Mouse (Mus musculus) stomach, embryonic 15.5 days (tissue): ENCODE results near the gene Tbca. TPM values are rescaled to one million over a fixed set of nuclear protein-coding genes. Genes with fewer than 3 reads are reported as not detected.

Experiments used
- ATAC-seq: fragments of 200-750 bp; cut with Nextera tagmentation; 2 replicates; pipeline ENCODE4 v1.8.0; 2017; ENCODE audit warnings: low read depth, moderate number of reproducible peaks, moderate TSS enrichment; ENCODE audit not compliant: insufficient read depth, low FRiP score
- H3K27ac ChIP-seq: fragments of 300-500 bp; sonication (generic); 2 replicates; pipeline ENCODE4 v1.5.1; 2015; ENCODE audit warnings: mild to moderate bottlenecking, inconsistent platforms
- H3K27me3 ChIP-seq: fragments of 300-500 bp; sonication (generic); replicated peaks from 2 replicates; pipeline ENCODE4 v1.6.1; 2015; ENCODE audit warnings: inconsistent platforms
- H3K36me3 ChIP-seq: fragments of 300-500 bp; sonication (generic); 2 replicates; pipeline ENCODE4 v1.6.1; 2015; ENCODE audit warnings: inconsistent platforms
- H3K4me1 ChIP-seq: fragments of 300-500 bp; sonication (generic); 2 replicates; pipeline ENCODE4 v1.6.1; 2015; ENCODE audit warnings: inconsistent platforms
- H3K4me2 ChIP-seq: fragments of 300-500 bp; sonication (generic); 2 replicates; pipeline ENCODE4 v1.6.1; 2015; ENCODE audit warnings: mild to moderate bottlenecking, inconsistent platforms
- H3K4me3 ChIP-seq: fragments of 300-500 bp; sonication (generic); replicated peaks from 2 replicates; pipeline ENCODE4 v1.5.1; 2015; ENCODE audit warnings: inconsistent platforms
- H3K9ac ChIP-seq: fragments of 300-500 bp; sonication (generic); 2 replicates; pipeline ENCODE4 v1.6.1; 2015; ENCODE audit warnings: inconsistent platforms
- H3K9me3 ChIP-seq: fragments of 300-500 bp; sonication (generic); 2 replicates; pipeline ENCODE4 v1.6.1; 2016; ENCODE audit warnings: inconsistent platforms
- WGBS: fragments of 180-500 bp; shearing (Covaris S2); methylation state at CpG from one replicate; pipeline ENCODE4 v1.1.7; 2015; 5-methylcytosine and 5-hydroxymethylcytosine counted together
- polyA plus RNA-seq: library from polyadenylated mRNA; unstranded; fragments of >200 nt; fragmentation: Nextera tagmentation; extraction: Ambion mirVana; gene quantifications from 2 replicates; pipeline ENCODE4 v1.2.1, GENCODE M21; 2015

Tbca gene
- polyA plus RNA-seq, 1 experiment from 2014 or later: 242 TPM

- no peak overlapping the region for H3K4me2 ChIP-seq
Measured at GRCm38 (mm10) chr13:94858016-94858575, 69.4 kb downstream of the Tbca start.

GRCm38 (mm10) chr13:94859256-94859655, 70.5 kb downstream of the Tbca start:
- Histone ChIP-seq H3K4me1 (no peaks in the 10 kb centered on the region), H3K9ac (no peak overlapping the region), H3K4me2 (no peak overlapping the region), H3K4me3 (no peak overlapping the region), H3K27ac (no peak overlapping the region), H3K9me3 (no peaks in the 10 kb centered on the region), H3K27me3 (peaks cover 11% of the 10 kb centered on the region; the same call in 1 of the 2 replicates), H3K36me3 (no peaks in the 10 kb centered on the region)
- no peak for ATAC-seq
- WGBS: 61% methylated on average over 8 of the region's 8 CpGs

More at GRCm38 (mm10) chr13:94858016-94858575, 69.4 kb downstream of the Tbca start:
- 68% methylated on average over 8 of the region's 8 CpGs for WGBS
- Histone ChIP-seq H3K27me3 (0 out of 2 replicates have a peak, but pooled peaks cover 4% of the 10 kb centered on the region), H3K9me3 (no peaks in the 10 kb centered on the region), H3K27ac (no peak overlapping the region), H3K4me1 (no peaks in the 10 kb centered on the region), H3K4me3 (no peak overlapping the region), H3K36me3 (no peaks in the 10 kb centered on the region), H3K9ac (no peak overlapping the region)
- no peak for ATAC-seq

- no peak for ATAC-seq
- H3K27me3 ChIP-seq: peaks cover 40% of the 10 kb centered on the region
- WGBS: 65% methylated on average over 5 of the region's 5 CpGs
- H3K9me3 ChIP-seq: no peaks in the 10 kb centered on the region
- no peaks in the 10 kb centered on the region for H3K4me1 ChIP-seq
- H3K9ac ChIP-seq: no peak overlapping the region
- H3K4me3 ChIP-seq: no peak overlapping the region
- H3K4me2 ChIP-seq: no peak overlapping the region
- H3K36me3 ChIP-seq: no peaks in the 10 kb centered on the region
- H3K27ac ChIP-seq: no peak overlapping the region
Measured at GRCm38 (mm10) chr13:94862491-94863230, 74.0 kb downstream of the Tbca start.

- no peak for ATAC-seq
- WGBS: 26% methylated on average over 2 of the region's 2 CpGs
Measured at GRCm38 (mm10) chr13:94866906-94867305, 78.2 kb downstream of the Tbca start.

GRCm38 (mm10) chr13:94867772-94868171, 79.1 kb downstream of the Tbca start:
- ATAC-seq: no peak
- H3K9me3 ChIP-seq: no peaks in the 10 kb centered on the region
- H3K4me3 ChIP-seq: no peak overlapping the region
- H3K4me1 ChIP-seq: peaks cover 5% of the 10 kb centered on the region; the same call in 1 of the 2 replicates
- no peaks in the 10 kb centered on the region for H3K36me3 ChIP-seq
- H3K9ac ChIP-seq: no peak overlapping the region
- no peak overlapping the region for H3K27ac ChIP-seq
- peaks cover 82% of the 10 kb centered on the region for H3K27me3 ChIP-seq
- 56% methylated on average over 4 of the region's 4 CpGs for WGBS
- H3K4me2 ChIP-seq: no peak overlapping the region

More at GRCm38 (mm10) chr13:94866906-94867305, 78.2 kb downstream of the Tbca start:
- no peak overlapping the region for H3K4me2 ChIP-seq
- H3K9ac ChIP-seq: no peak overlapping the region
- H3K4me3 ChIP-seq: no peak overlapping the region
- H3K36me3 ChIP-seq: no peaks in the 10 kb centered on the region
- H3K27ac ChIP-seq: no peak overlapping the region
- no peaks in the 10 kb centered on the region for H3K9me3 ChIP-seq
- peaks cover 77% of the 10 kb centered on the region for H3K27me3 ChIP-seq
- peaks cover 5% of the 10 kb centered on the region; the same call in 1 of the 2 replicates for H3K4me1 ChIP-seq

GRCm38 (mm10) chr13:94868478-94868950, 79.8 kb downstream of the Tbca start:
- Histone ChIP-seq H3K4me2 (peak overlapping the region; percentile 60), H3K4me1 (peaks cover 5% of the 10 kb centered on the region; the same call in 1 of the 2 replicates), H3K9me3 (no peaks in the 10 kb centered on the region), H3K27ac (no peak overlapping the region), H3K9ac (no peak overlapping the region), H3K4me3 (peak overlapping the region; percentile 31), H3K36me3 (no peaks in the 10 kb centered on the region), H3K27me3 (peaks cover 87% of the 10 kb centered on the region)
- peak; percentile 53 for ATAC-seq
- WGBS: 1% methylated on average over 32 of the region's 35 CpGs

- ATAC-seq: no peak
- H3K27me3 ChIP-seq: peaks cover 89% of the 10 kb centered on the region
- H3K36me3 ChIP-seq: no peaks in the 10 kb centered on the region
- H3K9me3 ChIP-seq: no peaks in the 10 kb centered on the region
- H3K27ac ChIP-seq: no peak overlapping the region
- whole genome bisulfite sequencing: 3% methylated on average over 8 of the region's 8 CpGs
- H3K4me3 ChIP-seq: no peak overlapping the region
- H3K9ac ChIP-seq: no peak overlapping the region
- H3K4me2 ChIP-seq: no peak overlapping the region
- H3K4me1 ChIP-seq: peaks cover 8% of the 10 kb centered on the region; the same call in 1 of the 2 replicates
Measured at GRCm38 (mm10) chr13:94869541-94869940, 80.8 kb downstream of the Tbca start.

- Histone ChIP-seq H3K4me3 (no peak overlapping the region), H3K4me1 (peaks cover 9% of the 10 kb centered on the region), H3K27me3 (peaks cover 90% of the 10 kb centered on the region), H3K9me3 (no peaks in the 10 kb centered on the region), H3K36me3 (no peaks in the 10 kb centered on the region), H3K9ac (no peak overlapping the region), H3K4me2 (no peak overlapping the region), H3K27ac (no peak overlapping the region)
- ATAC-seq: no peak
- WGBS: 5% methylated on average over 9 of the region's 9 CpGs
Measured at GRCm38 (mm10) chr13:94870071-94870460, 81.4 kb downstream of the Tbca start.

GRCm38 (mm10) chr13:94870461-94871186, 81.9 kb downstream of the Tbca start:
- Histone ChIP-seq H3K9me3 (no peaks in the 10 kb centered on the region), H3K9ac (no peak overlapping the region), H3K4me1 (peaks cover 13% of the 10 kb centered on the region), H3K4me3 (no peak overlapping the region), H3K27me3 (peaks cover 92% of the 10 kb centered on the region), H3K36me3 (no peaks in the 10 kb centered on the region), H3K4me2 (no peak overlapping the region), H3K27ac (no peak overlapping the region)
- 1% methylated on average over 21 of the region's 21 CpGs for WGBS
- no peak for ATAC-seq

- no peak overlapping the region for H3K4me3 ChIP-seq
- H3K36me3 ChIP-seq: no peaks in the 10 kb centered on the region
- H3K4me2 ChIP-seq: no peak overlapping the region
- peaks cover 89% of the 10 kb centered on the region for H3K27me3 ChIP-seq
- no peaks in the 10 kb centered on the region for H3K9me3 ChIP-seq
- no peak overlapping the region for H3K9ac ChIP-seq
- 2% methylated on average over 7 of the region's 7 CpGs for WGBS
- H3K4me1 ChIP-seq: peaks cover 13% of the 10 kb centered on the region
- ATAC-seq: no peak
- H3K27ac ChIP-seq: no peak overlapping the region
Measured at GRCm38 (mm10) chr13:94871806-94872320, 83.2 kb downstream of the Tbca start.

- 2% methylated on average over 19 of the region's 19 CpGs for WGBS
- H3K27me3 ChIP-seq: peaks cover 89% of the 10 kb centered on the region
Measured at GRCm38 (mm10) chr13:94872439-94872838, 83.7 kb downstream of the Tbca start.

More at GRCm38 (mm10) chr13:94872439-94872838, 83.7 kb downstream of the Tbca start:
- Histone ChIP-seq H3K9ac (no peak overlapping the region), H3K4me2 (no peak overlapping the region), H3K9me3 (no peaks in the 10 kb centered on the region), H3K4me1 (peaks cover 13% of the 10 kb centered on the region), H3K36me3 (no peaks in the 10 kb centered on the region), H3K4me3 (no peak overlapping the region), H3K27ac (no peak overlapping the region)
- ATAC-seq: no peak
